Mouse (Mus musculus) layer of hippocampus, adult 11-12 months (tissue): Measurements from ENCODE around the gene Frmd4b.

Source experiments
- DNase-seq: peaks from one replicate; pipeline ENCODE4 v3.0.0; 2022; ENCODE audit warnings: low spot score

Frmd4b gene

GRCm38 (mm10) chr6:97356612-97357011 is 260.7 kb downstream of the Frmd4b start:
- DNase-seq: no peak

GRCm38 (mm10) chr6:97355141-97355540 is 262.2 kb downstream of the Frmd4b start:
- DNase-seq: no peak

- DNase-seq: no peak
These were observed 263.4 kb downstream of the Frmd4b start for GRCm38 (mm10) chr6:97353933-97354332.

- no peak for DNase-seq
These were observed 264.0 kb downstream of the Frmd4b start for GRCm38 (mm10) chr6:97353371-97353770.

- no peak for DNase-seq
These were observed 264.7 kb downstream of the Frmd4b start for GRCm38 (mm10) chr6:97352505-97353154.

- no peak for DNase-seq
These were observed 267.8 kb downstream of the Frmd4b start for GRCm38 (mm10) chr6:97349355-97350138.

GRCm38 (mm10) chr6:97346932-97347331 is 270.4 kb downstream of the Frmd4b start:
- DNase-seq: no peak

- DNase-seq: no peak
These were observed 270.8 kb downstream of the Frmd4b start for GRCm38 (mm10) chr6:97346527-97346926.

GRCm38 (mm10) chr6:97345921-97346320 is 271.4 kb downstream of the Frmd4b start:
- no peak for DNase-seq

- DNase-seq: no peak
These were observed 275.2 kb downstream of the Frmd4b start for GRCm38 (mm10) chr6:97342185-97342584.

- DNase-seq: no peak
These were observed 275.7 kb downstream of the Frmd4b start for GRCm38 (mm10) chr6:97341628-97342027.

- no peak for DNase-seq
These were observed 276.2 kb downstream of the Frmd4b start for GRCm38 (mm10) chr6:97341148-97341547.

GRCm38 (mm10) chr6:97340211-97340791 is 277.0 kb downstream of the Frmd4b start:
- DNase-seq: peak; percentile 71

- DNase-seq: no peak
These were observed 278.1 kb downstream of the Frmd4b start for GRCm38 (mm10) chr6:97339271-97339681.

- peak; percentile 47 for DNase-seq
These were observed 278.5 kb downstream of the Frmd4b start for GRCm38 (mm10) chr6:97338843-97339242.

- DNase-seq: no peak
These were observed 284.0 kb downstream of the Frmd4b start for GRCm38 (mm10) chr6:97333323-97333722.

GRCm38 (mm10) chr6:97323951-97324350 is 293.4 kb downstream of the Frmd4b start:
- DNase-seq: no peak

- DNase-seq: no peak
These were observed 295.2 kb downstream of the Frmd4b start for GRCm38 (mm10) chr6:97322126-97322525.

GRCm38 (mm10) chr6:97321156-97321555 is 296.2 kb downstream of the Frmd4b start:
- no peak for DNase-seq

GRCm38 (mm10) chr6:97319081-97319480 is 298.3 kb downstream of the Frmd4b start:
- DNase-seq: peak; percentile 21

- no peak for DNase-seq
These were observed 299.4 kb downstream of the Frmd4b start for GRCm38 (mm10) chr6:97317956-97318355.

- no peak for DNase-seq
These were observed 300.6 kb downstream of the Frmd4b start for GRCm38 (mm10) chr6:97316716-97317115.

- no peak for DNase-seq
These were observed 302.0 kb downstream of the Frmd4b start for GRCm38 (mm10) chr6:97315311-97315710.
